In genomic region chr12:55389132-55390081, GRCm38 (mm10) we compare ENCODE assay signal across 9 mouse cellular contexts. TPM values are rescaled to one million over a fixed set of nuclear protein-coding genes. Genes with fewer than 3 reads are reported as not detected.
DNase-seq lines count a peak whose midpoint lies in the region; ATAC-seq and TF ChIP-seq lines count a peak whose summit lies in the region.
"Had no signal": no experiment of that assay in that cellular context is flagged by ENCODE, and none has a peak within 500 bp of the region (broad histone marks: within the 10 kb centered on the region; RNA-seq: fewer than 3 reads in every experiment).

No protein-coding gene starts in this region.

- intact Hi-C loops in heart, postnatal 36 days (cut with DNase I), result no loop called here

- TF ChIP-seq CTCF in ES-Bruce4 (IDR thresholded peaks at IDR 0.05; ENCODE audit: low read depth, low read length), result no peak

- peak; percentile 28 for DNase-seq in kidney, adult 18-20 months
- DNase-seq in heart, postnatal 36 days, result peak; percentile 33 to 41
- DNase-seq in cerebellum, postnatal 36 days, result no peak

- no peak overlapping the region for H3K4me2 ChIP-seq in kidney, embryonic 14.5 days (replicated peaks; ENCODE audit: low read depth, low read length)
- H3K4me2 ChIP-seq in hindbrain, embryonic 13.5 days, result no peak overlapping the region

- H3K9ac ChIP-seq in kidney, embryonic 14.5 days (ENCODE audit: low read depth, low read length), result no peak overlapping the region
- no peak overlapping the region for H3K9ac ChIP-seq in ES-Bruce4 (ENCODE audit: low read depth, poor library complexity, severe bottlenecking)
- H3K9ac ChIP-seq in hindbrain, embryonic 13.5 days, result no peak overlapping the region

- H3K27me3 ChIP-seq in kidney, embryonic 14.5 days (ENCODE audit: control insufficient read depth, insufficient read depth, low read length), result no peaks in the 10 kb centered on the region
- H3K27me3 ChIP-seq in ES-Bruce4 (ENCODE audit: control insufficient read depth, insufficient read depth, low read length, poor library complexity, severe bottlenecking), result no peaks in the 10 kb centered on the region
- no peaks in the 10 kb centered on the region for H3K27me3 ChIP-seq in hindbrain, embryonic 13.5 days

- H3K4me3 ChIP-seq in kidney, embryonic 14.5 days (ENCODE audit: low read length), result no peak overlapping the region
- no peak overlapping the region for H3K4me3 ChIP-seq in ES-Bruce4 (ENCODE audit: low read depth, low read length)
- H3K4me3 ChIP-seq in hindbrain, embryonic 13.5 days, result no peak overlapping the region
- H3K4me3 ChIP-seq: erythroblast, embryonic 14.5 days had no signal

- H3K4me1 ChIP-seq in kidney, embryonic 14.5 days (ENCODE audit: control insufficient read depth, insufficient read depth, low read length), result peaks cover 7% of the 10 kb centered on the region; the same call in 1 of the 2 replicates
- peaks cover 10% of the 10 kb centered on the region for H3K4me1 ChIP-seq in ES-Bruce4 (ENCODE audit: control insufficient read depth, insufficient read depth, low read length)
- H3K4me1 ChIP-seq in hindbrain, embryonic 13.5 days (replicated peaks), result no peaks in the 10 kb centered on the region

- H3K36me3 ChIP-seq in kidney, embryonic 14.5 days (ENCODE audit: control insufficient read depth, insufficient read depth, low read length), result no peaks in the 10 kb centered on the region
- no peaks in the 10 kb centered on the region for H3K36me3 ChIP-seq in ES-Bruce4 (ENCODE audit: control insufficient read depth, insufficient read depth, low read length, poor library complexity, severe bottlenecking)
- no peaks in the 10 kb centered on the region for H3K36me3 ChIP-seq in hindbrain, embryonic 13.5 days

- H3K9me3 ChIP-seq in kidney, embryonic 14.5 days (ENCODE audit: control insufficient read depth, low read length), result no peaks in the 10 kb centered on the region
- no peaks in the 10 kb centered on the region for H3K9me3 ChIP-seq in ES-Bruce4 (replicated peaks; ENCODE audit: control insufficient read depth, insufficient read depth, low read length, poor library complexity, severe bottlenecking)
- H3K9me3 ChIP-seq in hindbrain, embryonic 13.5 days, result no peaks in the 10 kb centered on the region

- no peak for TF ChIP-seq POLR2A in ES-Bruce4 (IDR thresholded peaks at IDR 0.05; ENCODE audit: insufficient read depth, low read length)

- WGBS in kidney, embryonic 14.5 days, result 70% methylated on average over 17 of the region's 17 CpGs
- 81% methylated on average over 17 of the region's 17 CpGs for WGBS in hindbrain, embryonic 13.5 days

- no peak for TF ChIP-seq EP300 in ES-Bruce4 (IDR thresholded peaks at IDR 0.05; ENCODE audit: insufficient read depth, low read depth, low read length)

- ATAC-seq in kidney, embryonic 14.5 days (ENCODE audit: low FRiP score, low TSS enrichment), result no peak
- ATAC-seq in megakaryocyte progenitor cell, adult 5-6 weeks (replicated peaks; ENCODE audit: poor library complexity), result peak; percentile 72
- ATAC-seq in frontal cortex, adult (ENCODE audit: low TSS enrichment), result no peak
- ATAC-seq in hindbrain, embryonic 13.5 days (ENCODE audit: low FRiP score), result no peak

- H3K27ac ChIP-seq in kidney, embryonic 14.5 days (ENCODE audit: low read depth, low read length), result no peak overlapping the region; the same call in 1 of the 2 replicates
- H3K27ac ChIP-seq in ES-Bruce4 (ENCODE audit: insufficient read depth, low read length), result peak overlapping the region; percentile 17; the same call in 1 of the 2 replicates
- H3K27ac ChIP-seq in hindbrain, embryonic 13.5 days, result no peak overlapping the region

RNA-seq across cellular contexts. Expression of gene Psma6, which starts 5.4 kb away (rescaled TPM):
- 473 and 512 TPM in 2 replicates for polyA plus RNA-seq in kidney, embryonic 14.5 days (2014; fragmentation: Nextera tagmentation; extraction: Ambion mirVana)
- 308 and 323 TPM in 2 replicates for polyA plus RNA-seq in ES-Bruce4 (2011; ENCODE audit: insufficient read depth, insufficient read length, low read depth, missing spikeins)
- total RNA-seq in heart, postnatal 36 days (2021), result 100 to 1,000 TPM; 162 to 167 TPM
- total RNA-seq in megakaryocyte progenitor cell, adult 5-6 weeks (2015), result 372 and 397 TPM in 2 replicates
- 362 TPM in 2 replicates for total RNA-seq in megakaryocyte progenitor cell, adult 5-6 weeks (2017)
- 444 and 450 TPM in 2 replicates for polyA plus RNA-seq in hindbrain, embryonic 13.5 days (2015; fragmentation: Nextera tagmentation; extraction: Ambion mirVana)

Comparison
In these comparisons a context has a peak if more than half of its experiments do, and no peak if none do; other contexts are left out.
1. DNase-seq: peak in kidney, adult 18-20 months (single experiment) and heart, postnatal 36 days (2 of 2); none in cerebellum, postnatal 36 days (0 of 2).